Mouse (Mus musculus): ENCODE data around the gene Dcun1d5.
A peak's percentile ranks its signal among the peaks of the same experiment; 100 is the strongest.
"Not testable (repeated sequence)": the region's sequence is repeated elsewhere in the genome, so short reads cannot be mapped to it uniquely, and the experiment has no call there.

Gene Dcun1d5

GRCm38 (mm10) chr9:7184172-7184896 lies at the start of gene Dcun1d5, which contains the start of gene Dync2h1:
Gene Dcun1d5 (plus strand): TSS chr9:7184520.
Gene Dync2h1 (minus strand): TSS chr9:7184446.
- peak; percentile 97 for DNase-seq

- DNase-seq, result no peak
Measured at GRCm38 (mm10) chr9:7154391-7154790, 29.9 kb upstream of the Dcun1d5 start.

- no peak for DNase-seq
Measured at GRCm38 (mm10) chr9:7158605-7159004, 25.7 kb upstream of the Dcun1d5 start.

- DNase-seq, result no peak
Measured at GRCm38 (mm10) chr9:7159718-7160117, 24.6 kb upstream of the Dcun1d5 start.

- DNase-seq, result no peak
Measured at GRCm38 (mm10) chr9:7160688-7161087, 23.6 kb upstream of the Dcun1d5 start.

- DNase-seq, result no peak
Measured at GRCm38 (mm10) chr9:7167339-7167998, 16.9 kb upstream of the Dcun1d5 start.

- DNase-seq, result no peak
Measured at GRCm38 (mm10) chr9:7173756-7174155, 10.6 kb upstream of the Dcun1d5 start.

GRCm38 (mm10) chr9:7176618-7177610 lies 7.4 kb upstream of the Dcun1d5 start:
- peak; percentile 93 for DNase-seq

- no peak for DNase-seq
Measured at GRCm38 (mm10) chr9:7184897-7185291, 574 bp downstream of the Dcun1d5 start.

- DNase-seq, result not testable (repeated sequence)
Measured at GRCm38 (mm10) chr9:7190694-7191093, 6.4 kb downstream of the Dcun1d5 start.

- peak; percentile 28 for DNase-seq
Measured at GRCm38 (mm10) chr9:7216240-7216639, 31.9 kb downstream of the Dcun1d5 start.

- peak; percentile 4 for DNase-seq
Measured at GRCm38 (mm10) chr9:7221024-7221423, 36.7 kb downstream of the Dcun1d5 start.

- no peak for DNase-seq
Measured at GRCm38 (mm10) chr9:7221460-7221859, 37.1 kb downstream of the Dcun1d5 start.

GRCm38 (mm10) chr9:7238619-7239018 lies 54.3 kb downstream of the Dcun1d5 start:
- no peak for DNase-seq

GRCm38 (mm10) chr9:7239967-7240366 lies 55.6 kb downstream of the Dcun1d5 start:
- DNase-seq, result no peak

GRCm38 (mm10) chr9:7252797-7253654 lies 68.7 kb downstream of the Dcun1d5 start:
- no peak for DNase-seq
